Mouse (Mus musculus) gastrocnemius, adult 2 months (tissue): Measurements from ENCODE around the gene Epb41l4b. TPM values are rescaled to one million over a fixed set of nuclear protein-coding genes. Genes with fewer than 3 reads are reported as not detected.

ENCODE experiments used
- DNase-seq: peaks from one replicate; pipeline ENCODE4 v3.0.0; 2022
- H3K27ac ChIP-seq: fragments of 200-600 bp; 2 replicates; pipeline ENCODE4 v1.8.1; 2022; ENCODE audit warnings: mild to moderate bottlenecking
- H3K4me3 ChIP-seq: fragments of 200-600 bp; 2 replicates; pipeline ENCODE4 v1.8.1; 2022; ENCODE audit warnings: mild to moderate bottlenecking, moderate library complexity
- CTCF ChIP-seq: fragments of 200-600 bp; IDR thresholded peaks from 2 replicates; pipeline ENCODE4 v1.8.1; 2022; ENCODE audit warnings: antibody characterized with exemption, mild to moderate bottlenecking, moderate library complexity
- intact Hi-C: fragments of 180-260 bp; cut with DNase I; formaldehyde crosslinking; loops from one replicate; pipeline ENCODE4 v1.15.1; 2025
- total RNA-seq, 2 experiments: library from RNA; stranded (reverse); gene quantifications; 2 replicates each; pipeline ENCODE4 v1.2.3; 2021

The Epb41l4b gene
- total RNA-seq, 2 experiments from 2014 or later: 2.5 to 3.1 TPM

- no peak overlapping the region for H3K27ac ChIP-seq
- no peak for TF ChIP-seq CTCF
- no peak for DNase-seq
- intact Hi-C loops: no loop called here
- no peak overlapping the region for H3K4me3 ChIP-seq
Observed at GRCm38 (mm10) chr4:57010425-57010824, 132.8 kb downstream of the Epb41l4b start.

- H3K27ac ChIP-seq: no peak overlapping the region
- intact Hi-C loops: no loop called here
- no peak for DNase-seq
- no peak for TF ChIP-seq CTCF
- H3K4me3 ChIP-seq: no peak overlapping the region
Observed at GRCm38 (mm10) chr4:57007717-57008116, 135.5 kb downstream of the Epb41l4b start.

DNA sequence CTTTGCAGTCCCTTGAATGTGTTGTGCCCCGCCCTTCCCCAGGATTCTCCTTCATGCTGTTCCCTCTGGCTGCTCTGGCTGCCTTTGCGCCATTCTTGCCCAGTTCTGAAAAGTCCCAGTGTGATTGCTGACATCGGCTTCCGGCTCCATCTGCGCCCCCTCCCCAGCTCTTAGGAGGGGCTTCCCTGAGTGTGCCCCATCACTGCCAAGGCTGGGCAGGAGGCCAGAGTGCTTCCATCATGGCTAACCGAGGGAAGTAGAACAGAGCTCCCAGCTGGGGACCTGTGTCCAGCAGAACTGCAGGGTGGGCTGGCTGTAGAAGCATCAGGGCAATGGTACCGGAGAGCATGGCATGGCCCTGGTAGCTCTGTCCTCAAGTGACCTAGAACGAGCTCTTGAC, 138.2 kb downstream of the Epb41l4b start:
- Histone ChIP-seq H3K4me3 (no peak overlapping the region), H3K27ac (no peak overlapping the region)
- DNase-seq: no peak
- TF ChIP-seq CTCF: no peak
- intact Hi-C loops: no loop called here

DNA sequence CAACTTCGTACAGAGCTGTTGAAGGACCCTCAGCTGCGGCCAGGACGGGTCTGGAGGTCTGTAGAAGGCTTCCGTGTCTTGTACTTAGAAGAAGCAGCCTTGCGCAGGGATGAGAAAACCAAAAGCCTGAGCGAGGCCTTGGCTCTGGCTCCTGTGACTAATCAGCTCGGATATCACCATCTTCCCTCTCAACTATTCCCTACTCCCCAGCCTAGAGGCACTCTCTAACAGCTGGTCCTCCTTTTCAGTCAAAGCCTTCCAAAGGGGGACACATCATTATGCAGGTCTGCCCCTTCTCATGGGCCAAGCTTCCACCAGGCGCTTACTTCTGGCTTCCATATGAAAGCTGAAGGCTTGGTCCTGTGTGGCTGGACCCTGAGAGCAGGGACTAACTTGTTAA, 139.4 kb downstream of the Epb41l4b start:
- Histone ChIP-seq H3K27ac (no peak overlapping the region), H3K4me3 (no peak overlapping the region)
- TF ChIP-seq CTCF: no peak
- intact Hi-C loops: no loop called here
- DNase-seq: no peak

- Histone ChIP-seq H3K4me3 (no peak overlapping the region), H3K27ac (no peak overlapping the region)
- TF ChIP-seq CTCF: no peak
- intact Hi-C loops: no loop called here
- no peak for DNase-seq
Observed at GRCm38 (mm10) chr4:57002751-57003150, 140.5 kb downstream of the Epb41l4b start.

DNA sequence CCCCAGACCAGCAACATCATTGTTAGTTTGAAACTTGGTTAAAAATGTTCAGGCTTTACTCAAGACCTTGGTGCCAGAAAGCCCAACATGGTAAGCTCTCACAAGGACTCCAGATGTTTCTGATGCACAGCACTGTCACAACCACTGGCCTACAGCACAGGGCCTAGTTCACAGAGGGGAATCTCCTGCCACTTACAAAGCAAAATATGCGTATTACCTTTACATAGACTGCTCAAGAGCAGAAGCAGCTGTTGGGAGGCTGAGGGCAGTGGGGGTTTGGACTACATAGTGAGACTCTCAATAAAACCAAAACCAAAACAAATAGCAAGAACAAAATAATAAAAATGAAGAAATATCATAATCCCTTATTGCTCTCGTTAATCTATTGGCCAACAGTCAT, 141.8 kb downstream of the Epb41l4b start:
- H3K4me3 ChIP-seq: no peak overlapping the region
- intact Hi-C loops: no loop called here
- no peak overlapping the region for H3K27ac ChIP-seq
- DNase-seq: no peak
- TF ChIP-seq CTCF: no peak

DNA sequence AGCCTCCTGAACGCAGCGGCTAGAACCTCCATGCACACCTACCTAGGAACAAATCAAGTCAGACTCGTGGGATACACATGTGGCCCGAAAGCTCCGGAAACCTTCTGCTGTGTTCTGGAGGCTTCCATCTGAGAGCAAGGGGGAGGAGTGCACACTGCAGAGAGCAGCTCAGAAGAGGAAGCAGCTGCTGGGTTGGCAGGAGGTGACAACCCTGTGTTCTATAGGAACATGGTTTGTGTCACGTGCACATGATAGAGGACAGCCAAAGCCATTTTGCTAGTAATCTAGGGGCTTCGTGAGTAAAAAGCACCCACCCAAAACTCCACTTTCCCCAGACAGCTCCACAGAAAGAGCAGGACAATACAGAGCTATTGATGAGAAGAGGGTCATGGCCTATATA, 149.9 kb downstream of the Epb41l4b start:
- H3K27ac ChIP-seq: no peak overlapping the region
- DNase-seq: no peak
- intact Hi-C loops: no loop called here
- H3K4me3 ChIP-seq: no peak overlapping the region
- no peak for TF ChIP-seq CTCF

DNA sequence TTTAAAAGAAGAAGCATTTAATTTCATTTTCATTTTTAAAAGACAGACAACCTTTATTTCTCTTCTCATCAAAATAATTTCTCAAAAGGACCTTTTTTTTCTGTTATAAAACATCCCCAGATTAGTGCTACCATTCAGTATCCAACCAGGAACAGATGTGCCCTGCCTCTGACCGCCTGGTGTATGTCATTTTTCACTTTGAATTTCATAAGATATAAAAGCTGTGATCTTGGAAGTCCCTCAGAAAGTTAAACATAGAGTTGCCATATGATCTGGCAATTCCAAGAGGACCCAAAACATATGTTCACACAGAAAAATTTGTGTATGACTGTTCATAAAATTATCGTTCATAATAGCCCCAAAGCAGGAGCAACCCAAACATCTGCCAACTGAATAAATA, 151.3 kb downstream of the Epb41l4b start:
- Histone ChIP-seq H3K27ac (no peak overlapping the region), H3K4me3 (no peak overlapping the region)
- no peak for DNase-seq
- intact Hi-C loops: no loop called here
- TF ChIP-seq CTCF: no peak

DNA sequence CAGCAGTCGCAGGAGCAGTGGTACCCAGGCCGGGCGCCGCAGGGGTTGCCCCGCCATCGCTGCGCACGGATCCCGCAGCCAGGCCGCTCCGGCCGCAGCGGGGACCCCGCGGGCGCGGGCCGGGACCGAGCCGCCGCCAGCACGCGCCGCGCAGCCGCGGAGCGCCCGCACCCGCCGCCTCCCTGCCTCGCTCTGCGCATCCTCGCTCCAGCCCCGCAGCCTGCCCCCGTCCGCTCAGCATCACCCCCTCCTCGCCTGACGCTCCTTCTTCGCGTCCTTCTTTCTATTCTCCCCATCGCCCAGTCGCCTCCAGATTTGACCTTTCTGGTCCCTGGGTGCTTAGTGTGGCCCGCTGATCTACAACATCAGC, 153.0 kb downstream of the Epb41l4b start, which contains the start of gene Frrs1l:
Gene Frrs1l, minus strand, starts transcription at position 177 of the 370 bp plus-strand sequence.
- no peak for DNase-seq
- Histone ChIP-seq H3K4me3 (peak within 1 kb of the TSS; percentile 63), H3K27ac (no peak within 1 kb of the TSS)
- TF ChIP-seq CTCF: no peak
- intact Hi-C loops: no loop called here

- Histone ChIP-seq H3K27ac (no peak overlapping the region), H3K4me3 (peak overlapping the region; percentile 63)
- no peak for DNase-seq
- intact Hi-C loops: no loop called here
- TF ChIP-seq CTCF: no peak
Observed at GRCm38 (mm10) chr4:56989431-56990214, 153.6 kb downstream of the Epb41l4b start.

DNA sequence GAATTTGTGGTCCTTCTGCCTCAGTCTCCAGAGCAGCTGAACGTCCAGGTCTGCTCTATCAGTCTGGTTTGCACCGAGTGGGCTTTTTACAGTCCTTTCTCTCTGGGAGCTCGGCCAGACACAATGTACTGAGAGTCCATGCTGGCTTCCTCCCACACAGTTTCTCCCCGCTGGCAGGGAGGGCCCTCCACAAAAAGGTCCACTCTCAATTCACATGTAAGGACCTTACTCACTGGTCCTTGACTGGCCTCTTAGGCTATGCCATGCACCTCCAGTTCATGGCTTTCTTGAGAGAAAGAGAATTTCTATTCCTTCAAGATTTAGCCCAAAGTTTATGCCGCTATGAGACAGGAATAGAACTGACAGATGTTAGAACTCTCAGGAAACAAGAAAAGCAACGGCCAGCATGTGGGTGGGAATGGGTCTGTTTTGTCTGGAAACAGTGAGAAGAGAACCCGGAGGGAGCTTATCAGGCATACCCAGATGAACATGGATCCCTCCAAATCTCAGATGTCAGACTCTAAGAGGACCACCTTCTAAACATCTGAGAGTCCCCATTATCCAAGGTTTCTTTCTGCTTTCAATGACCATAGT, 177.6 kb downstream of the Epb41l4b start:
- intact Hi-C loops: no loop called here
- no peak overlapping the region for H3K4me3 ChIP-seq

GRCm38 (mm10) chr4:56963687-56964086, 179.6 kb downstream of the Epb41l4b start:
- DNase-seq: no peak
- TF ChIP-seq CTCF: no peak
- no peak overlapping the region for H3K4me3 ChIP-seq
- no peak overlapping the region for H3K27ac ChIP-seq
- intact Hi-C loops: no loop called here

More for the DNA sequence above, 177.6 kb downstream of the Epb41l4b start:
- no peak for TF ChIP-seq CTCF
- no peak for DNase-seq
- H3K27ac ChIP-seq: peak overlapping the region; percentile 38; the same call in 1 of the 2 replicates

- DNase-seq: no peak
- Histone ChIP-seq H3K27ac (no peak overlapping the region), H3K4me3 (no peak overlapping the region)
- TF ChIP-seq CTCF: no peak
- intact Hi-C loops: no loop called here
Observed at GRCm38 (mm10) chr4:56961320-56961925, 181.8 kb downstream of the Epb41l4b start.

DNA sequence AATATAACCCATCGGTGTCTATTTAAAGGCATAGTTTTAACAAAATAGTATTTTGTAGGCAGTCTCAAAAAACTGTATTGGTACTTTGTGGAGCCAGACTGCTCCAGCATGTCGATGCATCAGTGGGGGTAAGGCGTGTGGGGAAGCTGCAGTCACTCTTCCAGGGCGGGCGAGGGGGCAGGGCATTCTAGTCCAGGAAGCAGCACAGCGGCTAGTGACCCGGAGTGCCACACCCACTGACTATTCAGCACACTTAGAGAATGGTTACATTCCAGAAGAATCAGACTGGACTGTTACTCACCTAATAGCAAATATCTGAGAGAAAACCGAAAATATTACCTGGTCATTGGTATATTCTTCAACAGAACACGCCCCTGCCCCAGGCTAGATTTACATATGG, 185.7 kb downstream of the Epb41l4b start:
- DNase-seq: no peak
- intact Hi-C loops: no loop called here
- TF ChIP-seq CTCF: no peak
- Histone ChIP-seq H3K4me3 (no peak overlapping the region), H3K27ac (no peak overlapping the region)
